Mouse (Mus musculus) heart, embryonic 16.5 days (tissue): ENCODE data around the gene G530012D18Rik. TPM values are rescaled to one million over a fixed set of nuclear protein-coding genes. Genes with fewer than 3 reads are reported as not detected.
"Not testable (repeated sequence)": the region's sequence is repeated elsewhere in the genome, so short reads cannot be mapped to it uniquely, and the experiment has no call there.

Experiments used
- ATAC-seq: fragments of 200-750 bp; cut with Nextera tagmentation; replicated peaks from 2 replicates; pipeline ENCODE4 v1.8.0; 2017; ENCODE audit warnings: moderate number of reproducible peaks; ENCODE audit not compliant: insufficient read depth, low FRiP score; ENCODE audit errors: extremely low read depth
- H3K27ac ChIP-seq: fragments of 300-500 bp; sonication (generic); 2 replicates; pipeline ENCODE4 v1.5.1; 2014; ENCODE audit warnings: mild to moderate bottlenecking, low read length, control low read depth, moderate library complexity
- H3K27me3 ChIP-seq: fragments of 300-500 bp; sonication (generic); 2 replicates; pipeline ENCODE4 v1.6.1; 2014; ENCODE audit warnings: low read length, mixed read lengths; ENCODE audit not compliant: control insufficient read depth, insufficient read depth
- H3K36me3 ChIP-seq: fragments of 300-500 bp; sonication (generic); 2 replicates; pipeline ENCODE4 v1.6.1; 2014; ENCODE audit not compliant: control insufficient read depth, insufficient read depth
- H3K4me1 ChIP-seq: fragments of 300-500 bp; sonication (generic); 2 replicates; pipeline ENCODE4 v1.6.1; 2014; ENCODE audit warnings: low read length, mixed read lengths; ENCODE audit not compliant: control insufficient read depth, insufficient read depth
- H3K4me2 ChIP-seq: fragments of 300-500 bp; sonication (generic); 2 replicates; pipeline ENCODE4 v1.6.1; 2014; ENCODE audit warnings: low read depth, mild to moderate bottlenecking, control low read depth, low read length
- H3K4me3 ChIP-seq: fragments of 300-500 bp; sonication (generic); 2 replicates; pipeline ENCODE4 v1.5.1; 2014; ENCODE audit warnings: mild to moderate bottlenecking, control low read depth, low read length
- H3K9ac ChIP-seq: fragments of 300-500 bp; sonication (generic); 2 replicates; pipeline ENCODE4 v1.6.1; 2014; ENCODE audit warnings: low read length, control low read depth
- H3K9me3 ChIP-seq: fragments of 300-500 bp; sonication (generic); replicated peaks from 2 replicates; pipeline ENCODE4 v1.6.1; 2016; ENCODE audit warnings: low read length; ENCODE audit not compliant: control insufficient read depth
- WGBS: fragments of 180-500 bp; shearing (Covaris S2); extraction: QIAGEN DNeasy Blood & Tissue Kit; methylation state at CpG from one replicate; pipeline ENCODE4 v1.1.7; 2014; 5-methylcytosine and 5-hydroxymethylcytosine counted together
- polyA plus RNA-seq: library from polyadenylated mRNA; unstranded; fragments of >200 nt; fragmentation: Nextera tagmentation; extraction: Ambion mirVana; gene quantifications from 2 replicates; pipeline ENCODE4 v1.2.1, GENCODE M21; 2015

G530012D18Rik gene
- polyA plus RNA-seq, result not detected in 2 replicates

DNA sequence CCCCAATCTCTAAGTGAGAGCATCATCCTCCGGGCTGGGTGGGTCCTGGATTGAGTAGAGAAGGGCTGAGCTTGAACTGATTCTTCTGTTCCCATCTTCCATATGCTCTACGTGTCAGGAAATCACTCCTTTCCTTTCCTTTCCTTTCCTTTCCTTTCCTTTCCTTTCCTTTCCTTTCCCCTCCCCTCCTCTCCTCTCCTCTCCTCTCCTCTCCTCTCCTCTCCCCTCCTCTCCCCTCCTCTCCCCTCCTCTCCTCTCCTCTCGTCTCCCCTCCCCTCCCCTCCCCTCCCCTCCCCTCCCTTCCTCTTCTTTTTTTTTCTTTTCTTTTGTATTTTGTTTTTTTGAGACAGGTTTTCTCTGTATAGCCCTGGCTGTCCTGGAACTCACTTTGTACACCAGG lies at the start of gene G530012D18Rik:
Gene G530012D18Rik (plus strand): TSS at position 301 of the 400 bp plus-strand sequence.
- not testable (repeated sequence) for H3K9me3 ChIP-seq, H3K4me1 ChIP-seq, H3K9ac ChIP-seq, ATAC-seq, H3K4me3 ChIP-seq, H3K27me3 ChIP-seq, H3K27ac ChIP-seq, H3K36me3 ChIP-seq, H3K4me2 ChIP-seq
- WGBS, result 76% methylated on average over 2 of the region's 3 CpGs

DNA sequence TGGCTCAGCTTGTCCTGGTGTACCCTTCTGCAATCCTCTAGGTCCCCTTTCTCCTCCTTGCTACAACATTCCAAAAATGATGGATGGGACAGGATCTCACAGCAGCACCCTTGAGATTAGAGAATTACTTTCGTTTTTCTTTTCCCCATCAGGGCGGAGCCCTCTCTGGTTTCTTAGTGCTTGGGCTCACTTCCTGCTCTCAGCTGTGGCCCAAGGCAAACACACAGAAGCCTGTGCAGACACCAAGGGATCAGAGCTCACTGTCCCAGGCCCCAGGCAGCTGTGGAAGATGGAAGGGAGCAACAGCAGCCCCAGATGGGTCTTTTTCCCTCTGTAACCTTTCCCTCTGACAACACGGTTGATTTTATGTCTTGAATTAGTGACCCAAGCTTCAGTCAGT lies 49.1 kb upstream of the G530012D18Rik start:
- H3K4me2 ChIP-seq, H3K27me3 ChIP-seq, H3K27ac ChIP-seq, H3K4me3 ChIP-seq, H3K9me3 ChIP-seq, ATAC-seq, H3K4me1 ChIP-seq, H3K9ac ChIP-seq, H3K36me3 ChIP-seq: not testable (repeated sequence)
- WGBS, result 45% methylated on average over 3 of the region's 3 CpGs

DNA sequence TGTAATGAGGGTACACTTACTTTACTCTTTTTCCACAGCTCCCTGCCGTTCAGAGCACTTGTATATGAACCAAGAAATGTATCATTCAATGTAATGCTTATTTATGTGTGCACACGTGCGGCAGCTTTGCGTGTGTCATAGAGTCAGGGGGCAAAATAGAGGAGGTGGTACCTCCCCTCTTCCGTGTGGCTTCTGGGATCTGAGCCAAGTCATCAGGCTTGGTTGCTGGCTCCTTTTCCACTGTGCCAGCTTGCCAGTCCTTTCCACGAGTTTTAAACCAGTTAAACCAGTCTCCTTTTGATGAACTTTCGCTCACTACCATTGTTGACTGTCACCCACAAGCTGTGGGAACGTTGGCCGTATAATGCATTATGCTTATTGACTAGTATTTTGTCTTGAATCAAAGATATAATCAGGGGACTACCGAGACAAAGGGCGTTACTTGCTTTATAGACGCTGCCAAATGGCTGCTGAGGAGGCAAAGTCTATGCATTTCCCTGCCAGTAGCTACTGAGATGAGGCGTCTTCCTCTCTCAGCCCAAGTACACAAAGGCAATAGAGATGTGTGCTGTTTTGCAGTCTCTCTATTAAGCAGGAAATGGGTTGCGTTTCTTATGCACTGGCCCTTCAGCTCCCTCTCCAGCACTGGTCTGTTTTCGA lies 46.9 kb upstream of the G530012D18Rik start:
- WGBS, result 70% methylated on average over 13 of the region's 15 CpGs
- ATAC-seq, result not testable (repeated sequence)

DNA sequence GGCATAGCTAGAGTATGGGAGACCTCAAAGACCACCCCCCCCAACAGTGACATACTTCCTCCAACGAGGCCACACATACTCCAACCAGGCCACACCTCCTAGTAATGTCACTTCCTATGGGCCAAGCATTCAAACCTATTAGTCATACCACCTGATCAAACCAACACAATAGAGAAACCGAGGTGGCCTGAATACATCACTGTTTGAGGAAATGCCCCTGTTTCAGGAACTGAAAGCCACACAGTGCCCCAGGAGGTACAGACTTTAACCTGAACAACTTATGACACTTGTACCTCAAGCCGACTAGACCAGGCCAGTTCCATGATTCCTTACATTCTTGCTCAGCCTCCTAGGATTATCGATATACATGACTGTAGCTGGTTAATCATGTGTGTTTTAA lies 31.7 kb upstream of the G530012D18Rik start:
- H3K36me3 ChIP-seq, H3K27me3 ChIP-seq, ATAC-seq, H3K9me3 ChIP-seq, H3K4me3 ChIP-seq, H3K27ac ChIP-seq, H3K4me2 ChIP-seq, H3K9ac ChIP-seq, H3K4me1 ChIP-seq: not testable (repeated sequence)
- WGBS, result 60% methylated on average over 3 of the region's 4 CpGs

More for the DNA sequence above, 46.9 kb upstream of the G530012D18Rik start:
- not testable (repeated sequence) for H3K27me3 ChIP-seq, H3K36me3 ChIP-seq, H3K4me2 ChIP-seq, H3K27ac ChIP-seq, H3K4me3 ChIP-seq, H3K4me1 ChIP-seq, H3K9me3 ChIP-seq, H3K9ac ChIP-seq

DNA sequence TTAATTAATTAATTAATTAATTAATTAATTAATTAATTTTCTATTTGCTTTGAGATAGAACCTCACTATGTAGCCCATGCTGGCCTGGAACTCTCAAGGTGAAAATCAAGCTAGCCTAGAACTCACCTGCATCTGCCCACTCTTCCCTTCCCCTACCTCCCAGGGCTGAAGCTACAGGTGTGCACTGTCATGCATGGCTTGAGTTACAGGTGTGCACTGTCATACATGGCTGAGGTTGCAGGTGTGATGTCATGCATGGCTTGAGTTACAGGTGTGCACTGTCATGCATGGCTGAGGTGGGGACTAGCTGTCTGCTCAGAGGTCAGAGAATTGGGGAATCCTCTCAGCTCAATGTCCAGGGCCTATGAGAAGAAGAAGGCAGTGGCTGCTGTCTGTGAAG lies 29.0 kb upstream of the G530012D18Rik start:
- not testable (repeated sequence) for H3K36me3 ChIP-seq, H3K4me2 ChIP-seq, H3K4me1 ChIP-seq, H3K9me3 ChIP-seq, H3K4me3 ChIP-seq, H3K27me3 ChIP-seq, H3K9ac ChIP-seq, ATAC-seq, H3K27ac ChIP-seq

DNA sequence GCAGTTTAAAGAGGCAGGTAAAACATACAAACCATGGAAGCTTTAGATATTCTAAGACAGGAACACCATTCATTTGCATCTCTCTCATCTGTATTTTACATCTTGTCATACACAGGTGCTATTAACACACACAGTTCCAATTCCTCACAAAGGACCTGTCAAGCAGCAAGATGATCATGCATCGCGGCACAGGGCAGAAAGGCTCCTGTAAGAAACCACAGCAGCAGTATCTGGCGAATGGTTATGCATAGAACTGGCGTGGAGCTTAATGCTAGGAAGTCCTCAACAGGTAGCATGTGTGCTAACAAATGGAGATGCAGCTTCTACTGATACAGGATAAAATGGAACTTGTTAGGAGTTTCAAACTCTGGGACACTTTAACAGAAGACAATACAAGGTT lies 20.2 kb upstream of the G530012D18Rik start:
- ATAC-seq, result not testable (repeated sequence)
- 72% methylated on average over 4 of the region's 4 CpGs for WGBS

DNA sequence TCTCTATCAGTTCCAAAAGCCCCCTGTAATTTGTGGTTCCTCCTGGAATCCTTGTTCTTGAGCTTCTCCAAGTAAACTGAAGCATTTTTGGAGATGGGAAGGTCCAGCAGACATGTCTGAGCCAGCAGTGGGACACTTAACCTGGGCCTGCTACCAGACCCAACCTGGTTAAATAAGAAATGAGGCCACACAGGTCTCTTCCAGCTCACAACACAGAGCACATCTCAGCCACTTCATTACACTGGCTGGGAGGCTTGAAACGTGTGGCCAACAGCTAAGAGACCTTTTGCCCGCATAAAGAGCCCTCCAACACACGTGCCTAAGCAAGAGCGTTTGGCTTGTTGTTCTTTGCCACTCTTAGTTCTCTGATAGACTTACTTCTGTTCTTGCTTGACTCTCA lies 1.9 kb upstream of the G530012D18Rik start:
- H3K4me1 ChIP-seq, result not testable (repeated sequence)
- WGBS, result 56% methylated on average over 4 of the region's 4 CpGs

More for the DNA sequence above, 20.2 kb upstream of the G530012D18Rik start:
- not testable (repeated sequence) for H3K27ac ChIP-seq, H3K9ac ChIP-seq, H3K4me1 ChIP-seq, H3K36me3 ChIP-seq, H3K4me2 ChIP-seq, H3K4me3 ChIP-seq, H3K9me3 ChIP-seq, H3K27me3 ChIP-seq

DNA sequence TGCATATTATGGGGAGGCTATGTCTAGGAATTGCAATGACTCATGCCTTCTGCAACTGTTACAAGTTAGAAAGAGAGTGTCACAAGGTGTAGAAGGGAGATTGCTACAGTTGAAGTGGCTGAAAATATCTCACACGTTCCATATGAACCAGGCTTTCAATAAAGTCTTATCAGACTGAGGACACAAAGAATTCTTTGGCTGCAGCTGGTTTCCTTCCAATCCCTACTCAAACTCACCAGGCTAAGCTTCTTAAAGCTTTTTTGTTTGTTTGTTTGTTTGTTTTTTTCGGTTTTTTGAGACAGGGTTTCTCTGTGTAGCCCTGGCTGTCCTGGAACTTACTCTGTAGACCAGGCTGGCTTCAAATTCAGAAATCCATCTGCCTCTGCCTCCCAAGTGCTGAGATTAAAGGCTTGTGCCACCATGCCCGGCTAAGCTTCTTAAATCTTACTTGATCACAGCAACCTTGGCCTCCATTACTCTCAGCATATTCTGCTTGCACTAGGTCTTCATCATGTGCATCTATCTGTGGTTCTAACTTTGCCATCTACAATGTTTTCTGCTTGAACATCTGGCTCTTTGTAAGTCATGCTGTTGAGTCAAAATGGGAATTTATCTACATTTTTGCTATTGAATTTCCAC lies 3.0 kb downstream of the G530012D18Rik start:
- not testable (repeated sequence) for H3K9ac ChIP-seq, H3K9me3 ChIP-seq, H3K27me3 ChIP-seq, ATAC-seq, H3K4me3 ChIP-seq, H3K27ac ChIP-seq, H3K36me3 ChIP-seq, H3K4me2 ChIP-seq, H3K4me1 ChIP-seq
- 52% methylated on average over 2 of the region's 3 CpGs for whole genome bisulfite sequencing

More for the DNA sequence above, 1.9 kb upstream of the G530012D18Rik start:
- not testable (repeated sequence) for H3K4me2 ChIP-seq, H3K9me3 ChIP-seq, H3K27ac ChIP-seq, ATAC-seq, H3K36me3 ChIP-seq, H3K4me3 ChIP-seq, H3K27me3 ChIP-seq, H3K9ac ChIP-seq

DNA sequence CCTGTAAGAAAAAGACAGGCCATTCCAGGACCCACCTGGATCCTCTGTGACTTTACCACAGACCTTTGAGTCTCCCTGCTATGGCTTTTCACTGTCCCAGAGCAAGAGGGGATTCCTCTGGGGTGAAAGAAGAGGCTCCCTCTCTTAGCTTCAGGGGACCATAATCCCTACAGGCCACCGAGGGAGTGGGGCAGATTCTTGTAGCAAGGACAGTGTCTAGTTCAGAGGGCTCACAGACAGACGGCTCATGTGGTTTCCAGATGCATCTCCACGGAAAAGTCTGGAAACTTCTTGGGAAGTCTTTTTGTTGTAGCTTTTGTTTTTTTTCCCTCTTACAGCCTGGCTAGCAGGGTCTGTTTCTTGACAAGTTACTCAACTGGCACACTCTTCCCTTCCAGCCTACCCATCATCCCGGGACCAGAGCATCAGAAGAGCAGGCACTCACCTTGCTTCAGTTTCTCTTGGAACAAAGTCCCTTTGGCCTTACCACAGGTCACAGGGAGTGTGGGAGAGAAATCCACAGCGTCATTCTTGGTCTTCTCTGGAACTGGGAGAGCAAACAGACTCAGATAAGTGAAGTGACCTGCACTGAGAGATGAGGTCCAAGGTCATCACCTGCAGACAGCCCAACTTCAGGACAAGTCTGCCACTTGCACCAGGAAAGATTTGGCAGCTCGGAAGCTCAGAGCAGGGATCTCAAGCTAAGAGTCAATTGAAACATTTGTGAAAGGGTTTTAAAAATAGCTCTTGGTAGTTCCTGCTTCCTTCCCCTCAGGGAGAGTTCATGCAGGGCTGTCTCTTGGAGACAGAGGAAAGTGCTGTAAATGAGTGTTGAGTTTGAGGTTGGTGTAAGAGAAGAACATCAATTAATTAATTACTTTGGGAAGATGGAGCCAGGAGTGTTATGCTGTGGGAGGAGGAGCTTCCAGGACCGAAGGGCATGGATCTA lies 4.0 kb downstream of the G530012D18Rik start:
- not testable (repeated sequence) for H3K9me3 ChIP-seq, H3K27me3 ChIP-seq, H3K27ac ChIP-seq, H3K9ac ChIP-seq, H3K4me2 ChIP-seq, H3K4me3 ChIP-seq, H3K36me3 ChIP-seq, H3K4me1 ChIP-seq, ATAC-seq
- 62% methylated on average over 6 of the region's 7 CpGs for WGBS
